Mouse (Mus musculus) forebrain, embryonic 12.5 days (tissue): Measurements from ENCODE around the gene Eif2a. TPM values are rescaled to one million over a fixed set of nuclear protein-coding genes. Genes with fewer than 3 reads are reported as not detected.
"Not testable (repeated sequence)": the region's sequence is repeated elsewhere in the genome, so short reads cannot be mapped to it uniquely, and the experiment has no call there.

Experiments used
- ATAC-seq: fragments of 200-750 bp; cut with Nextera tagmentation; 2 replicates; pipeline ENCODE4 v1.8.0; 2017; ENCODE audit warnings: moderate TSS enrichment; ENCODE audit not compliant: low FRiP score
- H3K27ac ChIP-seq: fragments of 300-500 bp; sonication (generic); 2 replicates; pipeline ENCODE4 v1.5.1; 2016; ENCODE audit warnings: mild to moderate bottlenecking
- H3K27me3 ChIP-seq: fragments of 300-500 bp; sonication (generic); 2 replicates; pipeline ENCODE4 v1.6.1; 2016; ENCODE audit warnings: mild to moderate bottlenecking
- H3K36me3 ChIP-seq: fragments of 300-500 bp; sonication (generic); replicated peaks from 2 replicates; pipeline ENCODE4 v1.6.1; 2016; ENCODE audit warnings: mild to moderate bottlenecking
- H3K4me1 ChIP-seq: fragments of 300-500 bp; sonication (generic); 2 replicates; pipeline ENCODE4 v1.6.1; 2016
- H3K4me2 ChIP-seq: fragments of 300-500 bp; sonication (generic); 2 replicates; pipeline ENCODE4 v1.6.1; 2016; ENCODE audit warnings: mild to moderate bottlenecking, moderate library complexity
- H3K4me3 ChIP-seq: fragments of 300-500 bp; sonication (generic); replicated peaks from 2 replicates; pipeline ENCODE4 v1.5.1; 2016; ENCODE audit warnings: mild to moderate bottlenecking
- H3K9ac ChIP-seq: fragments of 300-500 bp; sonication (generic); 2 replicates; pipeline ENCODE4 v1.6.1; 2016; ENCODE audit warnings: mild to moderate bottlenecking
- H3K9me3 ChIP-seq: fragments of 300-500 bp; sonication (generic); 2 replicates; pipeline ENCODE4 v1.6.1; 2016
- WGBS: fragments of 180-500 bp; shearing (Covaris S2); methylation state at CpG from one replicate; pipeline ENCODE4 v1.1.7; 2016; 5-methylcytosine and 5-hydroxymethylcytosine counted together
- polyA plus RNA-seq: library from polyadenylated mRNA; unstranded; fragments of >200 nt; fragmentation: Nextera tagmentation; extraction: Ambion mirVana; gene quantifications from 2 replicates; pipeline ENCODE4 v1.2.1, GENCODE M21; 2016

The Eif2a gene
- polyA plus RNA-seq, 1 experiment from 2014 or later: 49.7 TPM

DNA sequence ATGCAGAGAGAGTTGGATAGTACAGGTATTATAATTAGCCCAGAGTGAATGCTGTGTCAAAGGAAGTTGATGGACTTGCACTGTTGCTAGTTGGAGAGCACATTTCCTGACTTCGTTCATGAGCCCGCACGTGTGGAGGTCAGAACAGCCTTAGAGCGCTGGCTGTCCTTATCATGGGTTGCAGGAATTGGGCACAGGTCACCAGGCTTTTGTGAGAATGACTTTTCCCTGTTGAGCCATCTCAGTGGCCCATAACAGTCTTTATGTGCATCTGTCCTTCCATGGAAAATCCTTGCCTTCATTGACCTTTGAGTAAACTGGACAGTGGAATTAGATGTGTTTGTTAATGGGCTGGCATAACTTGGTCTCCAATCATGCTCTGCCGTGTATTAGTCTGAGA lies 56.7 kb downstream of the Eif2a start:
- Histone ChIP-seq H3K4me1 (peaks cover 9% of the 10 kb centered on the region), H3K9ac (no peak overlapping the region), H3K36me3 (peaks cover 26% of the 10 kb centered on the region), H3K4me3 (no peak overlapping the region), H3K27ac (no peak overlapping the region), H3K9me3 (no peaks in the 10 kb centered on the region), H3K4me2 (no peak overlapping the region), H3K27me3 (no peaks in the 10 kb centered on the region)
- WGBS: 89% methylated on average over 5 of the region's 5 CpGs
- no peak for ATAC-seq

DNA sequence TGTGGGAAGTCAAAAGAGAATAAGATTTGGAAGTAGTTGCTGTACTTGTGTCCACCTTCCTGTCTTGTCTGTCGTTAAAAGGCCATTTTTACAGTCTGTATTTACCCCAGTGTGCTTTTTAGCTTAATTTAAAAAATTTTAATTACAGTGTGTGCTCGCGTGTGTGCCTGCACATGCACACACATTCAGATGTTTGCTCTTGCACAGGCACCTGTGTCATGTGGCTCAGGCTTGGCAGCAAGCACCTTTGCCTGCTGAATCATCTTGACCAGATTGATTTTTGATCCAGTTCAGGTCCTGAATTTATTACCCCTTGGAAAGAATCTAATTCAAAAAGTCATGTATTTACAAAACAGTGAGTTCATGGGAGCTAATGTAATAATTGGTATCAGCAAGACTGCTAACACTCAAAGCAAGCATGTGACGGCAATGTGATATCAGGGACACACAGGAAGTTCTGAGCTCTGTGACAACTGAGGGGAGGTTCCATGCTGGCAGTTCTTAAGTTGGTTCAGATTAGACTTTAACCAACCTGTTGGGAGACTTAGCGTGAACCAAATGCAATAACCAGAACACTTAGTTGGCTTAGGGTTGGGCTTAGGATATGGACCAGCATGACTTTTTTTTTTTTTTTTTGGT lies 57.3 kb downstream of the Eif2a start:
- ATAC-seq: no peak
- Histone ChIP-seq H3K9ac (no peak overlapping the region), H3K27me3 (no peaks in the 10 kb centered on the region), H3K4me3 (no peak overlapping the region), H3K9me3 (no peaks in the 10 kb centered on the region), H3K4me2 (no peak overlapping the region), H3K27ac (no peak overlapping the region), H3K36me3 (peaks cover 32% of the 10 kb centered on the region), H3K4me1 (peaks cover 8% of the 10 kb centered on the region)
- WGBS: 92% methylated on average over 5 of the region's 5 CpGs

- H3K4me1 ChIP-seq, H3K9me3 ChIP-seq, H3K9ac ChIP-seq, H3K27me3 ChIP-seq, H3K4me2 ChIP-seq, ATAC-seq, H3K27ac ChIP-seq, H3K4me3 ChIP-seq: not testable (repeated sequence)
- peaks cover 57% of the 10 kb centered on the region for H3K36me3 ChIP-seq
- WGBS: 92% methylated on average over 4 of the region's 4 CpGs
Measured at GRCm38 (mm10) chr3:58590544-58590943, 64.9 kb downstream of the Eif2a start.

DNA sequence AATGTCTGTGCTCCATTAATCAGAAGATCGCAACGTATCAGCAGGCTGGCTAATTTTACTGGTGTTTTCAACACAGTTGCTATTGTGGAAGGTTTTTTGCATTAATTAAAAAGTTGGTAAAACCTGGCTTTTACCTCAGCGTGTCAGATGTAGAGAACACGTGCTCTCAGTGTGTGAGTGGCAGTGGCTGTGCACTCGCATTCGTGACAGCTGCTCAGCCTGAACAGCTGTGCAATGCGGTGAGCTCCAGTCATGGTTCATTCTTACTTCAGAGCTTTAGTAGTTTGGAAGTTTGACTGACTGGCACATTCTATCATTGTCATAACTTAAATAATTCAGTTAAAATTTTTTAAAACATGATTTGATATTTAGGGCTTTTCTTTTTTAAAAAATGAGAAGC lies 67.0 kb downstream of the Eif2a start:
- H3K27me3 ChIP-seq, H3K27ac ChIP-seq, H3K9ac ChIP-seq, H3K9me3 ChIP-seq, ATAC-seq, H3K4me3 ChIP-seq, H3K4me1 ChIP-seq, H3K4me2 ChIP-seq: not testable (repeated sequence)
- WGBS: 90% methylated on average over 7 of the region's 7 CpGs
- peaks cover 42% of the 10 kb centered on the region for H3K36me3 ChIP-seq

- ATAC-seq: no peak
- peaks cover 36% of the 10 kb centered on the region for H3K36me3 ChIP-seq
Measured at GRCm38 (mm10) chr3:58593623-58594022, 68.0 kb downstream of the Eif2a start.

More at GRCm38 (mm10) chr3:58593623-58594022, 68.0 kb downstream of the Eif2a start:
- Histone ChIP-seq H3K27me3 (no peaks in the 10 kb centered on the region), H3K27ac (no peak overlapping the region), H3K4me2 (no peak overlapping the region), H3K9ac (no peak overlapping the region), H3K9me3 (no peaks in the 10 kb centered on the region), H3K4me3 (no peak overlapping the region), H3K4me1 (no peaks in the 10 kb centered on the region)
- WGBS: 58% methylated on average over 5 of the region's 5 CpGs

Other genes with a start within 250 kb of the Eif2a start
- 12.0 and 14.8 TPM in 2 replicates for gene Tsc22d2, start 111.1 kb upstream of the Eif2a start, polyA plus RNA-seq
- 117 and 121 TPM in 2 replicates for gene Serp1, start 71 bp downstream of the Eif2a start, polyA plus RNA-seq
- gene Selenot, start 50.8 kb downstream of the Eif2a start, polyA plus RNA-seq: 21.1 and 23.6 TPM in 2 replicates
- 0.11 TPM in 1 of 2 replicates, not detected in the other for gene Erich6, start 111.4 kb downstream of the Eif2a start, polyA plus RNA-seq
- 5.6 and 5.8 TPM in 2 replicates for gene Siah2, start 166.6 kb downstream of the Eif2a start, polyA plus RNA-seq